Comparison of ENCODE assay signal across 9 mouse cellular contexts in genomic region chr9:60886431-60887371, GRCm38 (mm10).
DNase-seq lines count a peak whose midpoint lies in the region; ATAC-seq and TF ChIP-seq lines count a peak whose summit lies in the region.
"Had no signal": no experiment of that assay in that cellular context is flagged by ENCODE, and none has a peak within 500 bp of the region (broad histone marks: within the 10 kb centered on the region; RNA-seq: fewer than 3 reads in every experiment).

No protein-coding gene starts in this region.

- DNase-seq in kidney, adult 8-10 months = no peak
- peak; percentile 31 for DNase-seq in brain, adult 2 months (ENCODE audit: low read depth, low spot score)
- DNase-seq in forebrain, embryonic 14.5 days (ENCODE audit: low spot score) = peak; percentile 89
- DNase-seq in yolk sac, embryonic 10.5 days (ENCODE audit: low spot score) = no peak
- no peak for DNase-seq in gastrocnemius, postnatal 36 days
- DNase-seq in lung, postnatal 0 days (ENCODE audit: low spot score) = no peak

- 75% methylated on average over 18 of the region's 18 CpGs for WGBS in kidney, embryonic 14.5 days
- WGBS in forebrain, embryonic 14.5 days = 7% methylated on average over 18 of the region's 18 CpGs
- 4% methylated on average over 18 of the region's 18 CpGs for WGBS in midbrain, embryonic 13.5 days
- 60% methylated on average over 18 of the region's 18 CpGs for WGBS in lung, postnatal 0 days

- H3K36me3 ChIP-seq in kidney, embryonic 14.5 days (ENCODE audit: control insufficient read depth, insufficient read depth, low read length) = peaks cover 7% of the 10 kb centered on the region; the same call in 1 of the 2 replicates
- no peaks in the 10 kb centered on the region for H3K36me3 ChIP-seq in forebrain, embryonic 14.5 days (ENCODE audit: control insufficient read depth, insufficient read depth, low read length)
- no peaks in the 10 kb centered on the region for H3K36me3 ChIP-seq in midbrain, embryonic 13.5 days
- no peaks in the 10 kb centered on the region for H3K36me3 ChIP-seq in lung, postnatal 0 days (ENCODE audit: insufficient read depth, low read length)

- H3K27me3 ChIP-seq in kidney, embryonic 14.5 days (ENCODE audit: control insufficient read depth, insufficient read depth, low read length) = no peaks in the 10 kb centered on the region
- H3K27me3 ChIP-seq in forebrain, embryonic 14.5 days (replicated peaks; ENCODE audit: control insufficient read depth, insufficient read depth, low read length) = peaks cover 3% of the 10 kb centered on the region; the same call in 1 of the 2 replicates
- peaks cover 32% of the 10 kb centered on the region for H3K27me3 ChIP-seq in midbrain, embryonic 13.5 days
- no peaks in the 10 kb centered on the region for H3K27me3 ChIP-seq in lung, postnatal 0 days (replicated peaks; ENCODE audit: insufficient read depth, low read length)
- H3K27me3 ChIP-seq: heart, embryonic 15.5 days had no signal

- H3K4me2 ChIP-seq in kidney, embryonic 14.5 days (replicated peaks; ENCODE audit: low read depth, low read length) = no peak overlapping the region
- peak overlapping the region; percentile 43 for H3K4me2 ChIP-seq in forebrain, embryonic 14.5 days (ENCODE audit: low read length)
- peak overlapping the region; percentile 38 for H3K4me2 ChIP-seq in midbrain, embryonic 13.5 days (replicated peaks)
- H3K4me2 ChIP-seq in lung, postnatal 0 days (replicated peaks; ENCODE audit: low read depth, low read length) = no peak overlapping the region
- H3K4me2 ChIP-seq: heart, embryonic 15.5 days had no signal

- peaks cover 10% of the 10 kb centered on the region; the same call in 1 of the 2 replicates for H3K4me1 ChIP-seq in kidney, embryonic 14.5 days (ENCODE audit: control insufficient read depth, insufficient read depth, low read length)
- peaks cover 18% of the 10 kb centered on the region for H3K4me1 ChIP-seq in forebrain, embryonic 14.5 days (ENCODE audit: control insufficient read depth, insufficient read depth, low read length)
- peaks cover 40% of the 10 kb centered on the region for H3K4me1 ChIP-seq in midbrain, embryonic 13.5 days (replicated peaks)
- no peaks in the 10 kb centered on the region for H3K4me1 ChIP-seq in lung, postnatal 0 days (ENCODE audit: insufficient read depth, low read depth, low read length)
- H3K4me1 ChIP-seq: heart, embryonic 15.5 days had no signal

- no peaks in the 10 kb centered on the region for H3K9me3 ChIP-seq in kidney, embryonic 14.5 days (ENCODE audit: control insufficient read depth, low read length)
- H3K9me3 ChIP-seq in forebrain, embryonic 14.5 days (replicated peaks; ENCODE audit: control insufficient read depth, low read length) = no peaks in the 10 kb centered on the region
- no peaks in the 10 kb centered on the region for H3K9me3 ChIP-seq in midbrain, embryonic 13.5 days
- no peaks in the 10 kb centered on the region for H3K9me3 ChIP-seq in lung, postnatal 0 days (ENCODE audit: low read length)
- H3K9me3 ChIP-seq: heart, embryonic 15.5 days had no signal

- H3K4me3 ChIP-seq in kidney, embryonic 14.5 days (ENCODE audit: low read length) = no peak overlapping the region
- no peak overlapping the region for H3K4me3 ChIP-seq in forebrain, embryonic 14.5 days (ENCODE audit: low read depth, low read length)
- no peak overlapping the region for H3K4me3 ChIP-seq in midbrain, embryonic 13.5 days (replicated peaks)
- H3K4me3 ChIP-seq in lung, postnatal 0 days (ENCODE audit: low read depth, low read length) = no peak overlapping the region
- H3K4me3 ChIP-seq: heart, embryonic 15.5 days had no signal

- no peak for TF ChIP-seq EP300 in lung, postnatal 0 days (IDR thresholded peaks at IDR 0.05)

- no peak overlapping the region for H3K9ac ChIP-seq in kidney, embryonic 14.5 days (ENCODE audit: low read depth, low read length)
- no peak overlapping the region for H3K9ac ChIP-seq in forebrain, embryonic 14.5 days (ENCODE audit: low read length)
- H3K9ac ChIP-seq in midbrain, embryonic 13.5 days (replicated peaks) = no peak overlapping the region
- H3K9ac ChIP-seq in lung, postnatal 0 days (replicated peaks; ENCODE audit: low read depth) = no peak overlapping the region
- H3K9ac ChIP-seq: heart, embryonic 15.5 days had no signal

- ATAC-seq in kidney, embryonic 14.5 days (ENCODE audit: low FRiP score, low TSS enrichment) = no peak
- ATAC-seq in forebrain, embryonic 14.5 days = peak; percentile 76
- peak; percentile 80 for ATAC-seq in midbrain, embryonic 13.5 days
- ATAC-seq in lung, postnatal 0 days = no peak

- no peak for TF ChIP-seq CTCF in lung, postnatal 0 days (IDR thresholded peaks at IDR 0.05)

- intact Hi-C loops in gastrocnemius, postnatal 36 days (cut with DNase I) = no loop called here

- 0 out of 2 replicates have a peak overlapping the region, but pooled peaks have one; percentile 14 for H3K27ac ChIP-seq in kidney, embryonic 14.5 days (ENCODE audit: low read depth, low read length)
- H3K27ac ChIP-seq in forebrain, embryonic 14.5 days (ENCODE audit: low read depth, low read length) = peak overlapping the region; percentile 77
- peak overlapping the region; percentile 53 for H3K27ac ChIP-seq in midbrain, embryonic 13.5 days
- H3K27ac ChIP-seq in lung, postnatal 0 days (ENCODE audit: low read length) = no peak overlapping the region
- H3K27ac ChIP-seq: heart, embryonic 15.5 days had no signal

Comparison
In these comparisons a context has a peak if more than half of its experiments do, and no peak if none do; other contexts are left out.
1. ATAC-seq: peak in forebrain, embryonic 14.5 days (single experiment) and midbrain, embryonic 13.5 days (single experiment); none in kidney, embryonic 14.5 days (single experiment) and lung, postnatal 0 days (single experiment).
2. H3K4me2 ChIP-seq: peak in forebrain, embryonic 14.5 days (single experiment) and midbrain, embryonic 13.5 days (single experiment); none in kidney, embryonic 14.5 days (single experiment) and lung, postnatal 0 days (single experiment).
3. DNase-seq: peak in brain, adult 2 months (single experiment) and forebrain, embryonic 14.5 days (single experiment); none in kidney, adult 8-10 months (0 of 2), yolk sac, embryonic 10.5 days (single experiment), gastrocnemius, postnatal 36 days (0 of 2) and lung, postnatal 0 days (single experiment).